Mouse (Mus musculus): ENCODE measurements around the gene Tmem14a. TPM values are rescaled to one million over a fixed set of nuclear protein-coding genes. Genes with fewer than 3 reads are reported as not detected.
"Not testable (repeated sequence)": the region's sequence is repeated elsewhere in the genome, so short reads cannot be mapped to it uniquely, and the experiment has no call there.

The Tmem14a gene
- polyA plus RNA-seq, 1 experiment from 2014 or later: 13.5 TPM

- not testable (repeated sequence) for H3K27ac ChIP-seq (ENCODE audit: low read length); H3K4me1 ChIP-seq (ENCODE audit: control insufficient read depth, insufficient read depth, low read length); H3K4me2 ChIP-seq (ENCODE audit: low read depth, low read length); ATAC-seq (ENCODE audit: insufficient read depth, low FRiP score); H3K9ac ChIP-seq (ENCODE audit: low read length); H3K27me3 ChIP-seq (ENCODE audit: control insufficient read depth, insufficient read depth, low read length); H3K9me3 ChIP-seq (replicated peaks; ENCODE audit: control insufficient read depth, low read length); H3K4me3 ChIP-seq (replicated peaks; ENCODE audit: low read length); H3K36me3 ChIP-seq (ENCODE audit: control insufficient read depth, insufficient read depth, low read length)
- 81% methylated on average over 5 of the region's 5 CpGs for WGBS
These were observed 57.0 kb downstream of the Tmem14a start for GRCm38 (mm10) chr1:21275366-21275765.

- H3K9me3 ChIP-seq (replicated peaks; ENCODE audit: control insufficient read depth, low read length); H3K9ac ChIP-seq (ENCODE audit: low read length); ATAC-seq (ENCODE audit: insufficient read depth, low FRiP score); H3K4me3 ChIP-seq (replicated peaks; ENCODE audit: low read length); H3K36me3 ChIP-seq (ENCODE audit: control insufficient read depth, insufficient read depth, low read length); H3K27me3 ChIP-seq (ENCODE audit: control insufficient read depth, insufficient read depth, low read length); H3K27ac ChIP-seq (ENCODE audit: low read length); H3K4me2 ChIP-seq (ENCODE audit: low read depth, low read length); H3K4me1 ChIP-seq (ENCODE audit: control insufficient read depth, insufficient read depth, low read length): not testable (repeated sequence)
- 44% methylated on average over 1 of the region's 2 CpGs for WGBS
These were observed 57.8 kb downstream of the Tmem14a start for GRCm38 (mm10) chr1:21276158-21276557.

Other genes with a start within 250 kb of the Tmem14a start
- gene Tram2, start 139.3 kb upstream of the Tmem14a start, polyA plus RNA-seq (2015; fragmentation: Nextera tagmentation; extraction: Ambion mirVana): 5.6 and 5.8 TPM in 2 replicates
- 14.0 and 17.8 TPM in 2 replicates for gene Gsta3, start 22.0 kb downstream of the Tmem14a start, polyA plus RNA-seq (2015; fragmentation: Nextera tagmentation; extraction: Ambion mirVana)
- gene Khdc1a, start 131.1 kb downstream of the Tmem14a start, polyA plus RNA-seq (2015; fragmentation: Nextera tagmentation; extraction: Ambion mirVana): not detected in 2 replicates
- gene Khdc1c, start 149.8 kb downstream of the Tmem14a start, polyA plus RNA-seq (2015; fragmentation: Nextera tagmentation; extraction: Ambion mirVana): not detected in 2 replicates
- gene Khdc1b, start 165.0 kb downstream of the Tmem14a start, polyA plus RNA-seq (2015; fragmentation: Nextera tagmentation; extraction: Ambion mirVana): not detected in 2 replicates

Data from stomach, embryonic 16.5 days (tissue).